Mouse (Mus musculus): ENCODE data around the gene Pum2.
A peak's percentile ranks its signal among the peaks of the same experiment; 100 is the strongest.
"Not testable (repeated sequence)": the region's sequence is repeated elsewhere in the genome, so short reads cannot be mapped to it uniquely, and the experiment has no call there.

Pum2 gene

DNA sequence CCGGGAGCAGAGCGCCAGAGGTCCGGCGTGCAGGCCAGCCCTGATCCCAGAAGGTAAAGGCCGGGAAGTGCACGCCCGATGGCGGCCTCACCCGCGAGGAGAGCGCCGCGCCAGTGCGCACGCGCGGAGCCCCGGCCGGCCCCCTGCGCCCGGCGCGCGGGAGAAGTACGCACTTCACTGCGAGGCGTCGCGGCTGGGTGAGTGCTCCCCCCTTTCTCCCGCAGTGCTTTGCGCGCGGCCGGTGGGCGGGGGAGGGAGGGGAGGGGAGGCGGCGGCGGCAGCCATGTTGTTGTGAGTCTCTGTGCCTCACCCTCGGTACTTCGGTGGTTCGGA is at the start of gene Pum2:
TSS of gene Pum2 (plus strand) at position 161 of the 333 bp plus-strand sequence.
- peak; percentile 58 for DNase-seq (ENCODE audit: extremely low read depth, low read depth)

DNA sequence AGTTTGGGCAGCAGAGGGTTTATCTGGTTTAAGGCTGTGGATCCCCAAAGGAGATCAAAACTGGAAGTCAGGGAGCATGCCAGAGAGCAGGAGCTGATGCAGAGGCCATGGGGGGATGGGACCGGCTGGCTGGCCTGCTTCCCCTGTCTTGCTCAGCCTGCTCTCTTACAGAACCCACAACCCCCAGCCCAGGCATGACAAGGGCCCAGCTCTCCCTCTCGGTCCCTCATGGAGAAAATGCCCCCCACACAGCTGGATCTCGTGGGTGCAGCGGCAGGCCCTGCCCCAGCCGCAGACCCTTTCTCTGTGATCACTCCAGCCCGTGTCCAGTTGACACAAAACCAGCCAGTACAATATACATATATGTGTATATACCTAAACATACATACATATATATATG is 44.4 kb upstream of the Pum2 start:
- no peak for DNase-seq (ENCODE audit: extremely low read depth, low read depth)

DNA sequence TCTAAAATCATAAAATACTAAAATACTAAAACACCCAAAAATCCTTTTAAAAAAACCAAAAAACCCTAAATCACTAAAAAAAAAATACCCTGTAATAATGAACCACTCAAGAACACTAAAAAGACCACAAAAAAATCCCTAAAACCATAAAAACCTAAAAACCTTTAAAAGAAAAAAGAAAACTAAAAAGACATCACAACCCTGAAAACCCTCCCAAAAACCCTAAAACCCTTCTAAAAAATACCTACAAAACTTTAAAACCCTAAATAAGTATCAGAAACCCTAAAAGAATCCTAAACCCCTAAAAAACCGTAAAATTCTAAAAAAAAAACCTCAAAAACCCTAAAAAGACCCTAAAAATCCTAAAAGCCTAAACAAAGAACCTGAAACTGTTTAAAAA is 42.2 kb upstream of the Pum2 start:
- DNase-seq (ENCODE audit: extremely low read depth, low read depth), result no peak

DNA sequence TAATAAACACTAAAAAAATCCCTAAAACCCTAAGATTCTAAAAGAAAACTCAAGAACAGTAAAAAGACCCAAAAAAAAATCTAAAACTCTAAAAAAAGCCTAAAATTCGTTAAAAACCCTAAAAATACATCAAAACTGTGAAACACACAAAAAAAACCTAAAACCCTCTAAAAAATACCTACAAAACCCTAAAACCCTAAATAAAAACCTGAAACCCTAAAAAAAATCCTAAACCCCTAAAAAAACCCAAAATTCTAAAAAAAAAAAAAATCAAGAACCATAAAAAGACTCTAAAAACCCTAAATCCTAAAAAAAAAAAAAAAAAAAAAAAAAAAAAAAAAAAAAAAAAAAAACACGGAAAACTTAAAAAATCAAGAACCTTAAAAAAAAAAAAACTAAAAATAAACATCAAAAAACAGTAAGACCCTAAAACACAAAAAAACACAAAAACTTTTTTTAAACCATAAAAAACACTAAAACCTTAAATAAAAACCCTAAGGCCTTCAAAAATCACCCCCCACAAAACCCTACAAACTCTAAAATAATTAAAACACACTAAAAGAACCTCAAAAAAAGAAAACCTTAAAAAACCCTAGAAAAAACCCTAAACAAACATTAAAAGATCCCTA is 41.1 kb upstream of the Pum2 start:
- no peak for DNase-seq (ENCODE audit: extremely low read depth, low read depth)

DNA sequence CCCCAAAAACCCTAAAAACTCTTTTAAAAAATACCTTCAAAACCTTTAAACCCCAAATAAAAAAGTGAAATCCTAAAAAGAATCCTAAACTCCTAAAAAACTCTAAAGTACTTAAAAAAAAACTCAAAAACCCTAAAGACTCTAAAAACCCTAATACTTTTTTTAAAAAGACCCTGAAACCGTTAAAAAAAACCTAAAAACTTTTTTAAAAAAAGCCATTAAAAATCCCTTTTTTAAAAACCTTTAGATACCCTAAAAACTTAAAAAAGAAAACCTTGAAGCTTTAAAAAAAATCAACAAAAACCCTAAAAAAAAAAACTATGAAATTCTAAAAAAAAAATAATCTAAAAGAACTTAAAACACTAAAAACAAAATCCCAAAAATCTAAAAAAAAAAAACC is 39.6 kb upstream of the Pum2 start:
- DNase-seq (ENCODE audit: extremely low read depth, low read depth), result no peak

DNA sequence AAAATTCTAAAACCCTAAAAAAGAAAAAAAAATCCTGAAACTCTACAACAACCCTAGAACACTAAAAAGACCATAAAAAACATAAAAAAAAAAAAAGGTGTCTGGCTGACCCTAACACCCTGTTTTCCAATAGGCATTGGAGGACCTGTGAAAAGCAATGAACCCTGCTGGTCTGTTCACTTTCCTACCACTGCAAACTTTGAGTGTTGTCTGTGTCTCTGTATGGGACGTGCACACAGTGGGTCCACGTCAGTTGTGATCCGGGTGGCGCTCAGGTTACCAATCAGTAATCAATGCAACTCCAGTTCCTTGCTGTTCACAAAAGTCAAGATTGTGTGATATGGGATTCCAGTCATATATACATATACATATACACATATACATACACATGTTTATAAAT is 38.4 kb upstream of the Pum2 start:
- no peak for DNase-seq (ENCODE audit: extremely low read depth, low read depth)

DNA sequence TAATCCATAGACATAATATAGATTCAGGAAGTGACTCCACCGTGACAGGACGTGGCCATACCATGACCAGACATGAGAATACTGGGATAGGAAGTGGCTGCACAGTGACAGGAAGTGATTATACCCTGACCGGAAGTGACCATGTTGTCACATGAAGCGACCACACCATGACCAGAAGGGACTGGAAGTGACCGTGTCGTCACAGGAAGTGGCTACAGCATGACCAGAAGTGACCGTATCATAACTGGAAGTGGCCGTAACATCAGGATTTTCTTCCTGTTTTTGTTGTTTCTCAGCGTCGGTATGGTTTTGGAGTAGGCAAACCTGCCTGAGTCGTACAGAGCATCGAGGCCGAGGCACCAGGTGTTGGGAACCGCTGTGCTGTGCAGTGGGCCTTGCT is 37.0 kb upstream of the Pum2 start:
- DNase-seq (ENCODE audit: extremely low read depth, low read depth), result no peak

DNA sequence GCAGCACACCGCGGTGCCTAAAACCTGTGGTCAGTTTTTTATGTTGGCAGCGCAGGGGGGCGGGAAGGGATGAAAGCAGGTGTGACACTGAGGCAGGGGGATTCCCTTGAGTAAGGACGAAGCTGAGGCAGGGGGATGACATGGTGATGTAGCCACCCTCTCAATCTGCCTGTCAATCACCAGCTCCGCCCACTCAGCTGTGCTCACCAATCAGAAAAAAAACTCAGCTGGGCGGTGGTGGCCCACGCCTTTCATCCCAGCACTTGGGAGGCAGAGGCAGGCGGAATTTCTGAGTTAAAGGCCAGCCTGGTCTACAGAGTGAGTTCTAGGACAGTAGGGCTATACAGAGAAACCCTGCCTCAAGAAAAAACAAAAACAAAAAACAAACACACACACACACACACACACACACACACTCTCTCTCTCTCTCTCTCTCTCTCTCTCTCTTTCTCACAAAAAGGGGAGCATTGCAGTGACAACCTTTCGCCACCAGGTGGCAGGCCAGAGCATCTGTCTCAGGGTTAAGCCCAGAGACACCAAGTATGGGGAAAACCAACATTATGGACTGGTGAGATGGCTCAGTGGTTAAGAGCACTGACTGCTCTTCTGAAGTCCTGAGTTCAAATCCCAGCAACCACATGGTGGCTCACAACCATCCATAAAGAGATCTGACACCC is 35.4 kb upstream of the Pum2 start:
- DNase-seq (ENCODE audit: extremely low read depth, low read depth), result peak; percentile 71

DNA sequence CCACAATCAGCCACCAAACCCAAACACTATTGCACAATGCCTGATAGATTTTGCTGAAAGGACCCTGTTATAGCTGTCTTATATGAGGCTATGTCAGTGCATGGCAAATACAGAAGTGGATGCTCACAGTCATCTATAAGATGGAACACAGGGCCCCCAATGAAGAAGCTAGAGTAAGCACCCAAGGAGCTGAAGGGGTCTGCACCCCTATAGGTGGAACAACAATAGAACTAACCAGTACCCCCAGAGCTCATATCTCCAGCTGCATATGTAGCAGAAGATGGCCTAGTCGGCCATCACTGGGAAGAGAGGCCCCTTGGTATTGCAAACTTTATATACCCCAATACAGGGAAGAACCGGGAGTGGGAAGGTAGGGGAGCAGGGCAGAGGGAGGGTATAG is 33.7 kb upstream of the Pum2 start:
- DNase-seq (ENCODE audit: extremely low read depth, low read depth), result not testable (repeated sequence)

DNA sequence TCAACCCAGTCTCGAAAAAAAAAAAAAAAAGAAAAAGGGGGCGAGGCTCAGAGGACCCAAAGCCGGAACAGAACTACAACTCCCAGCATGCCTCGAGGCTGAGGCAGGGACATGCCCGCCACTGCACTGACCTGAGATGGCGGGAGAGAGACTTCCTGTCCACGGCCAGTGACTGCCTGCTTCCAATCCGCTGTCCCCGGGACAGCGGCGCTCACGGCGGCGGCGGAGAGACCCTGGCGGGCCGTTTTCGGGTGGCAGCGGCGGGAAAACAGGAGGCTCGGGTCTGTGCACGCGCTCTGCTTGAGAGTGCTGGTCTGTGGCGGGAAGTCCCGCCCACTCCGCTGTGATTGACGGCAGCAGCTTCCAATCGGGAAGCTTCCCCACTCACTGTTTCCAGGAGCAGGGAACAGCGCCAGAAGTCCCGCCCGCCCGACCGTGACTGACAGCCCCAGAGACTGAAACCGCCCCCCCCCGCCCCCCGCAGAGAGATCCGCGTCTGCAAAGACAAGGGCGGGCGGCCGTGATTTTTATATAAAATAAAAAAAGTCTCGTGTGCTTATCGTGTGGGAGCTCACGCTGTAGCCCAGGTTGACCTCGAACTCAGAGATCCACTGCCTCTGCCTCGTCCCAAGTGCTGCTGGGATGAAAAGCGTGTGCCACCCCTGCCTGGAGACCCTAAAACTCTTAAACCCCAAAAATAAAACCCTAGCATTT is 33.1 kb upstream of the Pum2 start:
- peak; percentile 78 for DNase-seq (ENCODE audit: extremely low read depth, low read depth)

DNA sequence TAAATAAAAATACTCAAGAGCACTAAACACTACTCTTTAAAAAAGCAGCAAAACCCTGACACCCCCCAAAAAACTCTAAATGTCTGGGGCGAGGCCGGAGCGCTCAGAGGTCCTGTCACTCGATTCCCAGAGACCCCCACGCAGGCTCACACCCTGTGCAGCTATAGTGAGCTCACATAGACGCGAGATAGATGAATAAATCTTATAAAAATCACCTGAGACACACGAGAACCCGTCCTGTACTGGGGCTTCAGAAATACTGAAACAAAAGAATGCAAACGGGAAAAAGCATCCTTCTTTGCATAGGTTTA is 32.6 kb upstream of the Pum2 start:
- no peak for DNase-seq (ENCODE audit: extremely low read depth, low read depth)

DNA sequence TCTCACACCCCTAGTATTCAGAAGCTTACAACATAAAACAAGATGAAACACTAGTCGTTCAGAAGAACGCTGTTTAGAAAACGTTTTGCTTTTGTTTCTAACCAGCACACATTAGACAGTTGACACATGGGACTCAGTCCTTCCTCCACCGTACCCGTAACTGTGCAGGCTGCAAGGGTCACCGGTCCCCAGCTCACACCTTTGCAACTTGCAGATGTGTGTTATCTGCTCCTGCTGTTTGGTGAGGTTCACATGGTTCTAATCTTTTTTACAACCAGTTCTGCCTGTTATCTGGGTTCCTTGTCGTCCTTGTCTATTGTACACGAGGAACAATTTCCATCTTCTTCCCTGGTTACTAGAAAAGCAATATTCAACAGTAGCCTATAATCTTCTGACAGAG is 25.7 kb upstream of the Pum2 start:
- DNase-seq (ENCODE audit: extremely low read depth, low read depth), result not testable (repeated sequence)

DNA sequence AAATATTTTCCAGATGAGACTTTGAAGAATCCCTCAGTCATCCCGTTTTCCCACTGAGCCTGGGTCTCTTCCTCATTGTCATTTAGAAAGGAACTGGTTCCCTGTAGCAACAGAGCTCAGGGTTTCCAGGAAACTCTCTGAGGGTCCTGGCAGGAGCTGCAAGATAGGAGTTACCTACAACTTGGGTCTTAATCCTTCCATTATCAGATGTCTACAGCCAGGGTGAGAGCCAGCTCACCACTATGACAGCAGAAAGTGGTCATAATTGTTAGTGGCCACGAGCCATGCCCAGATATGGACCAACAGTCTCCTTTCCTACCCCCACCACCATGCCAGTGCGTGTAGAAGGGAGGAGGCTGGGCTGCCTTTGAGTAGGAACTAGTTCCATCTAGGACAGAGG is 23.9 kb upstream of the Pum2 start:
- not testable (repeated sequence) for DNase-seq (ENCODE audit: extremely low read depth, low read depth)

DNA sequence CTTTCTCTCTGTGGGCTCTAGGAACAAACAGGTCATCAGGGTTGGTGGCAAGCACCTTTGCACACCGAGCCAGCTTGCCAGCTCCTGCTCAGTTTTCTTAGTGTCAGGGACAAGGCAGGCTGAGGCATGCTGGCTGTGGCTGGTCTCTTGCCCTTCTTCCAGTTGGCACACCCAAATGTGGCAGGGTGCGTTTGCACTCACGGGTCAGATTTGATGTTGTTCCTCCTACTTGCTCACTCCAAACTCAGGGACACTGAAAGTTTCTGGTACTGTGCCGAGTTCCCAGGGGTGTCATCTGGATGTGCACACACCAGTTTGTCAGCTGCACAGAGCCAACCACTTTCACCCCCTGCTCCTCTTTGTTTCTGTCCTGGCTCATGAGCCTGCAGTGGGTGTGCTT is 17.3 kb upstream of the Pum2 start:
- DNase-seq (ENCODE audit: extremely low read depth, low read depth), result no peak

DNA sequence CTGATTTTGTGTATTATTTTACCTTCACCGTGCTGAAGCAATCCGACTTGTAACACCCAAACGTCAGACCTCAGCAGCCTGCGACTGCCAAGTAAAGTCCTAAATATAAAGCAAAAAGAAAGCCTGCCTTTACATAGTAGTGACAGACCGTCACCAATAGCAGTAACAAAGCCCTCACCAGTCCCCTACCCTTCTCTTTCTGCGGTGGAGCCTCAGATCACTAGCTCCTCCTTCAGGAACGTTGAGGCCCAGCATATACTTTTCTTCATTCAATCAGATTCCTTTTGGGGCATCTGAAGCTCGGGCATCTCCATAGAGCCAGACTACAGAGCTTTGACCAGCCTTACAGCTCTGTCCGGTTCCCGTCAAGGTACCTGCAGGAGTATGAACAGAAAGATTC is 16.8 kb upstream of the Pum2 start:
- no peak for DNase-seq (ENCODE audit: extremely low read depth, low read depth)

DNA sequence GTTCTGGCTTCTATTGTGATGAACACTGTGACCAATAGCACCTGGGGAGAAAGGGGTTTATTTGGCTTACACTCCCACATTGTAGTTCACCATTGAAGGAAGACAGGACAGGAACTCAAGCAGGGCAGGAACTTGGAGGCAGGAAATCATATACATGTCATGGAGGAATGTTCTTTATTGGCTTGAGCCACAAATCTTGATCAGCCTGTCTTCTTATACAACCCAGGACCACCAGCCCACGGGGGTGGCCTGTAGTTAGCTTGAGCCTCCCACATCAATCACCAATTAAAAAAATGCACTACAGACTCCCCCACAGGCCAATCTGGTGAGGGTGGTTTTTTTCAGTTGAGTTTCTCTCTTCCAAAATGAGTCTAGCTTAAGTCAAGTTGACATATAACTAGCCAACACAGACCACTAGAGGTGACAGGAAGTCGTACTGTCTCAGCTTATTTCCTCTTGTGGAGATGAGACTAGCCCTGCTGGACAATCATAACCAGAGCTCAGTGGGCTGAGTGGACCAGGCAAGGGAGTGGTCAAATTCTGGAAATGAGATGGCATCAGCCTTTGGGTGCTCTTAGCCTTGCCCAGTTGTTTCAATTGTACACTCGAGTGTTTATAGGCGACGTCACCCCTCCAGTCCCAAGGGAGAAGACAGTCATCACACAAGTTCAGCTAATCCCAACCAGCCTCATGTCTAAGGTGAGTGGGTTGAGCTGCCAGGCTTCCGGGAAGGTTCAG is 16.1 kb upstream of the Pum2 start:
- DNase-seq (ENCODE audit: extremely low read depth, low read depth), result no peak

DNA sequence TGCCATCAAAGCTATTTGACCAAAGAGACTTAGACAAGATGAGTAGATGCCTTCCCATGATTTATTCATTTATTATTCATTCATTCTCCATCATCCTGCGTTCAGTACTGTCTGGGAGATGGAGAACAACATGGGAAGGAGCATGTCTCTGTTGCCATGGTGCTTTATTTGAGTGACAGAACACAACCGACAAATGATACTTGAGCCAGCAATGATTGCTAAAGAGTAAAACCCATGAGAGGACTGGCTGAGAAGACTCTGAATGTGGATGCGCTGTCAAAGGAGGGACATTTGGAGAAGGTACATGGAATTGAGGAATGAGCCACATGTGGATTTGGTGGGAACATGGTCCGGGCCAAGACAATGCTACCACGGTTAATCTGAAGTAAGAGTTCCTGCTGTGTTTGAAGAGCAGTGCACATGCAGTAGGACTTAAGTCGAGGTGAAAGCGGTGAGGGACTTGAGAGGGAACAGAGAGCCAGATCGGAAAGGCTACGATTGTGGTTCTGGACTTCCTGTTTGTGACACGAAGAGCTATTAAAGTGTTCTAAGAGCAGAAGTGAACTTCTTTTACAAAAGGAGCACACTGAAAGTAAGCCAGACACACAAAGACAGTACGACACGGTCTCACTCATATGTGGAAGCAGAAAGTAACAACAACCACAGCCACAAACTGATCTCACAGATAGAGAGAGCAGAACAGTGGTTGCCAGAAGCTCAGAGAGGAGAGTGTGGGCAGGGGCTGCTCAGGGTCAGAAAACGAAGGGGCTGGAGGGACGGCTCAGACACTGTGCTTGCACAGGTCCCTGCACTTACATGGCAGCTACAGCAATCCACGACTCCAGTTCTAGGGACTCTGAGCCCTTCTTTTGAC is 14.3 kb upstream of the Pum2 start:
- no peak for DNase-seq (ENCODE audit: extremely low read depth, low read depth)

DNA sequence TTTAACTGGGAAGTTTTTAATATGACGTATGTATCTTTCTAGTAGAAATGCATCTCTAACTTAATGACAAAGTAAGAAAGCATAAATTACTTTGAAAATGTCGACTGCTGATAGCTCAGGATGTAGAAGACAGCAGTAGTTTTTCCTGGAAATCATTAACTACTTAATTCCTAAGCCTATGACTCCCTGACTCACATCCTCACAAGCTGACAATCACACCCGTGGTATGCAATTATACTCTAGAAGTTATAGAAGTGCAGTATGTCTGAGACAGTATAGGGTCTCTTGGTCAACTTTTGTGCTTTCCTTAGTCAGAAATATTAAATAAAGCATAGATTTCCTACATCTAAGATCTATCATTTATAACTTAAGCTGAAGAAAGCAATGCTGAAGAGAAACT is 12.2 kb upstream of the Pum2 start:
- no peak for DNase-seq (ENCODE audit: extremely low read depth, low read depth)

DNA sequence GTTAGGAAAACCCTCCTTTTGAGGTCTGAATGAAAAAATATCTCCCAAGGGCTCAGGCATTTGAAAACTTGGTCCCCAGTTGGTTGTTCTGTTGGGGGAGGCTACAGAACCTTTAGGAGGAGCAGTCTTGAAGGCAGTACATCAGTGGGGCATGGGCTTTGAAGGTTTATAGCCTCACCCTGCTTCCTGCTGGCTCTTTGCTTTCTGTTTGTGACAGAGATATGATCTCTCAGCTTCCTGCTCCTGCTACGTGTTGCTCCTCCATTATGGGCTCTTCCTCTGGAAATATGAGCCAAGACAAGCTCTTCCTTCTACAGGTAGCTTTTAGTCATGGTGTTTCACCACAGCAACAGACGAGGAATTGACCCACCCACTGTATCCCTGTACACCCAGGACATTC is 11.8 kb upstream of the Pum2 start:
- no peak for DNase-seq (ENCODE audit: extremely low read depth, low read depth)

DNA sequence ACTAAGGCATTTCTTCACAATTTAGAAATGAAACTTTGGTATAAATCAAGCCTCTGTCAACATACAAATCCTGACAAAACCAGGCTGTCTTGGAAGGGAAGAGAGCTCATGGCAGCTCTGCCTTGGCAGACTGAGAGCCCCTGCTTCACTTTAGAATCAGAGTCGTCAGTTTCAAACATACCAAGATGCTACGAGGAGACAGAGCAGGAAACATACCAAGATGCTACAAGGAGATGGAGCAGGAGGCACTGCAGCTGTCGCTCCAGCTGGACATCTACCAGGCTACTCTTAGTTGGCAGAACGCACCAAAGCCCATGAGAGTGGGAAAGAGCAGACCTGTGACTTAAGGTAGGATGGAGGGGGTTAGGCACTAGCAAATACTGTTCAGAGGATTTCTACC is 11.2 kb upstream of the Pum2 start:
- DNase-seq (ENCODE audit: extremely low read depth, low read depth), result no peak

DNA sequence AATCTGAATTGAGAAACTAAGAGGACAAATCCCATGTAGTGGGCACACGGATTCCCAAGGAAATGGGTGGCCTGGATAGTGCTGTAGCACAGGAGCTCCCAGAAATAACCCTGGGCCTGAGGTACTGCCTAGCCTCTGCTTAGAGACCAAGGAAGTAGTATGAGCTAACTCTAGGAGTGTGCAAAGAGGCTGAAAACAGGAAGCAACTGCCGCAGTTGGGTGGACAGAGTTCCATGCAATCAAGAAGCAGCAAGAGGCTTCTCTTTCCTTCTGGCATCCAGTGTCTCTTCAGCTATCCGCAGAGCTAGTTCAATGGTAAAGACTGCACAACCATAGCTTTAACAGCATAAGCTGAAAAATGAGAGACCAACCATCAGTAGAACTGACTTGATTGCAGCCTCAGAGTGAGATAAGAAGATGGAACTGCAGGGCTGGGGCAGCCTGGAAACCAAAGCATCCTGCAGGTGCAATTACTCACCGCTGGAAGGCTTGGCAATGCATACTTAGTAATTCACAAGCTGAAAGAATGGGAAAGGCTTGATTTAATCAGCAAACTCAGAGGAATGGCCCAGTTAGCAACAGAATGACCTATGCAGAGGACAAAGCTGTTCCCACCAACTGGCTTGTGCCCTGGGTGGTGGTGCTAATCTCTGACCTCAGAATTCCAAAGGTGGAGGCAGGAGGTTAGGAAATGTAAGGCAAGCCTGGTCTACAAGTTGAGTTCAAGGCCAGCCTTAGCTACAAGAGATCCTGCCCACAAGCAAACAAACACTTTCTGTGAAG is 6.3 kb upstream of the Pum2 start:
- peak; percentile 63 for DNase-seq (ENCODE audit: extremely low read depth, low read depth)
